Mouse (Mus musculus): Measurements from ENCODE around the gene Rerg.

Rerg gene

GRCm38 (mm10) chr6:137072256-137072655 lies 98.0 kb downstream of the Rerg start:
- CTCF ChIA-PET, result interaction anchor here in 2 of 4 experiments (0.5 to 0.7 kb wide), 2 partner anchors 134 to 374 kb away, joined by 3 to 5 read pairs; no protein-coding TSS in a partner anchor
- POLR2A ChIA-PET, result interaction anchor here in 2 of 4 experiments (0.7 kb wide), 2 partner anchors 90 to 105 kb away, joined by 3 to 6 read pairs; no protein-coding TSS in a partner anchor

GRCm38 (mm10) chr6:137071466-137071865 lies 98.8 kb downstream of the Rerg start:
- POLR2A ChIA-PET, result interaction anchor here in 2 of 4 experiments (0.6 kb wide), 2 partner anchors 89 to 267 kb away, joined by 3 to 5 read pairs; no protein-coding TSS in a partner anchor
- CTCF ChIA-PET, result interaction anchor here in 1 of 4 experiments (0.8 kb wide), 1 partner anchor 18 kb away, joined by 3 read pairs; no protein-coding TSS in a partner anchor

GRCm38 (mm10) chr6:137065506-137065905 lies 104.8 kb downstream of the Rerg start:
- POLR2A ChIA-PET, result no interaction called here
- CTCF ChIA-PET, result no interaction called here

GRCm38 (mm10) chr6:137064786-137065185 lies 105.5 kb downstream of the Rerg start:
- ChIA-PET CTCF (no interaction called here), POLR2A (no interaction called here)

GRCm38 (mm10) chr6:137063239-137063940 lies 106.9 kb downstream of the Rerg start:
- CTCF ChIA-PET, result no interaction called here

GRCm38 (mm10) chr6:137061880-137062531 lies 108.3 kb downstream of the Rerg start:
- ChIA-PET POLR2A (interaction anchor here in 1 of 4 experiments (0.6 kb wide), 1 partner anchor 93 kb away, joined by 10 read pairs; no protein-coding TSS in a partner anchor), CTCF (interaction anchor here in 2 of 4 experiments (0.9 to 1.5 kb wide), 4 partner anchors 9 to 144 kb away, joined by 3 to 5 read pairs (median 4); no protein-coding TSS in a partner anchor)

More at GRCm38 (mm10) chr6:137063239-137063940, 106.9 kb downstream of the Rerg start:
- POLR2A ChIA-PET, result no interaction called here

- POLR2A ChIA-PET, result interaction anchor here in 1 of 4 experiments (0.7 kb wide), 1 partner anchor 10 kb away, joined by 3 read pairs; no protein-coding TSS in a partner anchor
- CTCF ChIA-PET, result interaction anchor here in 1 of 4 experiments (1.5 kb wide), 1 partner anchor 146 kb away, joined by 3 read pairs; no protein-coding TSS in a partner anchor
Measured at GRCm38 (mm10) chr6:137060595-137060994, 109.7 kb downstream of the Rerg start.

- ChIA-PET CTCF (no interaction called here), POLR2A (no interaction called here)
Measured at GRCm38 (mm10) chr6:137058257-137058656, 112.0 kb downstream of the Rerg start.

- ChIA-PET POLR2A (no interaction called here), CTCF (interaction anchor here (0.6 to 2.4 kb wide), 14 partner anchors 8 to 344 kb away, joined by 3 to 11 read pairs (median 3); partner anchors contain the start of gene Rerg (in 1 of the 4))
Measured at GRCm38 (mm10) chr6:137054073-137054472, 116.2 kb downstream of the Rerg start.

- ChIA-PET POLR2A (no interaction called here), CTCF (interaction anchor here (0.6 to 2.4 kb wide), 16 partner anchors 9 to 343 kb away, joined by 3 to 11 read pairs (median 3); partner anchors contain the start of gene Rerg (in 1 of the 4))
Measured at GRCm38 (mm10) chr6:137053464-137053863, 116.8 kb downstream of the Rerg start.

- ChIA-PET CTCF (interaction anchor here in 3 of 4 experiments (0.7 to 2.4 kb wide), 11 partner anchors 9 to 342 kb away, joined by 3 to 11 read pairs (median 3); partner anchors contain the start of gene Rerg (in 1 of the 3)), POLR2A (no interaction called here)
Measured at GRCm38 (mm10) chr6:137053006-137053405, 117.3 kb downstream of the Rerg start.

- POLR2A ChIA-PET, result interaction anchor here in 1 of 4 experiments (1.7 kb wide), 1 partner anchor 243 kb away, joined by 4 read pairs; the partner anchor contains the start of gene Hist4h4
- CTCF ChIA-PET, result interaction anchor here in 1 of 4 experiments (0.6 kb wide), 1 partner anchor 804 kb away, joined by 3 read pairs; no protein-coding TSS in a partner anchor
Measured at GRCm38 (mm10) chr6:137047036-137047435, 123.3 kb downstream of the Rerg start.

GRCm38 (mm10) chr6:137045011-137045504 lies 125.2 kb downstream of the Rerg start:
- POLR2A ChIA-PET, result interaction anchor here in 1 of 4 experiments (0.5 kb wide), 1 partner anchor 45 kb away, joined by 3 read pairs; no protein-coding TSS in a partner anchor

GRCm38 (mm10) chr6:137035611-137036395 lies 134.5 kb downstream of the Rerg start:
- POLR2A ChIA-PET, result interaction anchor here in 1 of 4 experiments (1.1 kb wide), 1 partner anchor 134 kb away, joined by 6 read pairs; the partner anchor contains the start of gene Rerg
- CTCF ChIA-PET, result interaction anchor here in 2 of 4 experiments (0.6 to 1.0 kb wide), 2 partner anchors 36 to 134 kb away, joined by 3 to 5 read pairs; no protein-coding TSS in a partner anchor

More at GRCm38 (mm10) chr6:137045011-137045504, 125.2 kb downstream of the Rerg start:
- CTCF ChIA-PET, result no interaction called here

- POLR2A ChIA-PET, result interaction anchor here in 1 of 4 experiments (0.7 kb wide), 1 partner anchor 139 kb away, joined by 3 read pairs; the partner anchor contains the start of gene Rerg
- CTCF ChIA-PET, result no interaction called here
Measured at GRCm38 (mm10) chr6:137030611-137031097, 139.6 kb downstream of the Rerg start.

GRCm38 (mm10) chr6:137029931-137030610 lies 140.2 kb downstream of the Rerg start:
- POLR2A ChIA-PET, result interaction anchor here in 1 of 4 experiments (0.7 kb wide), 1 partner anchor 140 kb away, joined by 3 read pairs; the partner anchor contains the start of gene Rerg
- CTCF ChIA-PET, result no interaction called here

GRCm38 (mm10) chr6:137025461-137025860 lies 144.8 kb downstream of the Rerg start:
- ChIA-PET CTCF (no interaction called here), POLR2A (no interaction called here)

- CTCF ChIA-PET, result no interaction called here
- POLR2A ChIA-PET, result no interaction called here
Measured at GRCm38 (mm10) chr6:137024541-137024940, 145.8 kb downstream of the Rerg start.
